Mouse (Mus musculus) C2C12 (cell line): ENCODE results near the gene Fads2.

ENCODE experiments used
- CTCF ChIP-seq: IDR thresholded peaks from one replicate; pipeline ENCODE4 v1.5.1; 2011; ENCODE audit not compliant: control insufficient read depth, insufficient read depth, insufficient read length
- FOSL1 ChIP-seq: IDR thresholded peaks from one replicate; pipeline ENCODE4 v1.8.0; 2011; ENCODE audit warnings: mild to moderate bottlenecking, low read length; ENCODE audit not compliant: poor library complexity, insufficient read depth, severe bottlenecking
- MYOD1 ChIP-seq: IDR thresholded peaks from one replicate; pipeline ENCODE4 v1.6.1; 2011; ENCODE audit warnings: low read depth; ENCODE audit not compliant: control insufficient read depth, insufficient read length
- USF1 ChIP-seq: IDR thresholded peaks from one replicate; pipeline ENCODE4 v1.6.1; 2011; ENCODE audit warnings: low read depth, mild to moderate bottlenecking, control low read depth, moderate library complexity

- TF ChIP-seq CTCF (no peak), MYOD1 (no peak), USF1 (no peak), FOSL1 (no peak)
These were observed 63.2 kb downstream of the Fads2 start for GRCm38 (mm10) chr19:10038364-10038763.
